Mouse (Mus musculus) MEL (cell line): Measurements from ENCODE around the gene Gdap2.

Source experiments
- CTCF ChIP-seq, 3 experiments: IDR thresholded peaks in 2 of 3; conservative IDR thresholded peaks in 1 of 3; 2 replicates each; pipeline ENCODE4 v1.5.1; 2011 to 2012; ENCODE audit warnings: low read length in 3 of 3, low read depth in 2 of 3, mild to moderate bottlenecking in 2 of 3, improper control_type of control experiment in 1 of 3, inconsistent platforms in 1 of 3, mixed read lengths in 1 of 3, moderate library complexity in 1 of 3; ENCODE audit not compliant: control insufficient read depth in 1 of 3, insufficient read depth in 1 of 3, poor library complexity in 1 of 3, severe bottlenecking in 1 of 3
- KAT2A ChIP-seq: conservative IDR thresholded peaks from 2 replicates; pipeline ENCODE4 v1.6.1; 2012; ENCODE audit warnings: low read depth, low read length, improper control_type of control experiment, inconsistent platforms
- MXI1 ChIP-seq: IDR thresholded peaks from 2 replicates; pipeline ENCODE4 v1.6.1; 2011; ENCODE audit warnings: mild to moderate bottlenecking, low read depth, low read length, improper control_type of control experiment
- TAL1 ChIP-seq: IDR thresholded peaks from 2 replicates; pipeline ENCODE4 v1.6.1; 2012; ENCODE audit warnings: mild to moderate bottlenecking, inconsistent platforms, low read length, moderate library complexity, mixed read lengths
- USF2 ChIP-seq, 2 experiments: IDR thresholded peaks; 2 replicates each; pipeline ENCODE4 v1.6.1; 2011 to 2012; ENCODE audit warnings: improper control_type of control experiment in 2 of 2, low read length in 2 of 2, borderline replicate concordance in 1 of 2, inconsistent platforms in 1 of 2, low read depth in 1 of 2, mild to moderate bottlenecking in 1 of 2; ENCODE audit not compliant: insufficient read depth in 1 of 2
- ZC3H11A ChIP-seq: IDR thresholded peaks from 2 replicates; pipeline ENCODE4 v1.6.1; 2012; ENCODE audit warnings: low read depth, mild to moderate bottlenecking, inconsistent platforms, low read length, improper control_type of control experiment

DNA sequence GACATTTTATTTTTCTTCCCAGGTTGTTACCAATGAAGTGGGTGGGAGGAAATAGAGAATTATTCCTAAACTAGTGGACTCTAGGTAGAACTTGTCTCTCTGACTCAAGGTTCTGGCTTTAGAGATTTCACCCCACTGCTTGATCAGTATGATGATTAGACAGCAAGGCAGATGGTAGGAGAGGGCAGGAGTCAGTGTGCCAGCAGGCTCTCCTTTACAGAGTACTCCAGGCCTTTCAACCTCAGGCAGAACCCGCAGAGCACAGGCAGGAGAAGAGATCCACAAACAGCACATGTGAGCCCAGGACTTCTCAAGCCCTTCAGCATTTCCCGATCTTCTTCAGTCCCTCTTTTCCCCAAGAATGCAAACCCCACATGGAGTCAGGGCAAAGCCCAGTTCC, 43.5 kb upstream of the Gdap2 start:
- TF ChIP-seq USF2 (IDR thresholded peaks at IDR 0.05; ENCODE audit: borderline replicate concordance in 1 of 2, insufficient read depth in 1 of 2, low read depth in 1 of 2, low read length in 2 of 2) (no peak), ZC3H11A (no peak), TAL1 (no peak), CTCF (IDR thresholded peaks at IDR 0.05 in 2 of 3, conservative IDR thresholded peaks at IDR 0.05 in 1 of 3; ENCODE audit: control insufficient read depth in 1 of 3, insufficient read depth in 1 of 3, low read depth in 2 of 3, low read length in 3 of 3, poor library complexity in 1 of 3, severe bottlenecking in 1 of 3) (no peak), KAT2A (no peak), MXI1 (no peak)
